Mouse (Mus musculus) heart, embryonic 15.5 days (tissue): ENCODE measurements around the gene Capn7. TPM values are rescaled to one million over a fixed set of nuclear protein-coding genes. Genes with fewer than 3 reads are reported as not detected.
A peak's percentile ranks its signal among the peaks of the same experiment; 100 is the strongest.

Source experiments
- ATAC-seq: fragments of 200-750 bp; cut with Nextera tagmentation; replicated peaks from 2 replicates; pipeline ENCODE4 v1.8.0; 2017; ENCODE audit warnings: low read depth, moderate TSS enrichment; ENCODE audit not compliant: insufficient number of reproducible peaks, insufficient read depth, low FRiP score
- H3K27ac ChIP-seq: fragments of 300-500 bp; sonication (generic); 2 replicates; pipeline ENCODE4 v1.5.1; 2015; ENCODE audit warnings: mild to moderate bottlenecking, inconsistent platforms
- H3K27me3 ChIP-seq: fragments of 300-500 bp; sonication (generic); 2 replicates; pipeline ENCODE4 v1.6.1; 2015; ENCODE audit warnings: inconsistent platforms
- H3K36me3 ChIP-seq: fragments of 300-500 bp; sonication (generic); 2 replicates; pipeline ENCODE4 v1.6.1; 2015; ENCODE audit warnings: mild to moderate bottlenecking, inconsistent platforms
- H3K4me1 ChIP-seq: fragments of 300-500 bp; sonication (generic); replicated peaks from 2 replicates; pipeline ENCODE4 v1.6.1; 2015; ENCODE audit warnings: inconsistent platforms
- H3K4me2 ChIP-seq: fragments of 300-500 bp; sonication (generic); 2 replicates; pipeline ENCODE4 v1.6.1; 2015; ENCODE audit warnings: inconsistent platforms, mild to moderate bottlenecking, moderate library complexity
- H3K4me3 ChIP-seq: fragments of 300-500 bp; sonication (generic); 2 replicates; pipeline ENCODE4 v1.5.1; 2015; ENCODE audit warnings: mild to moderate bottlenecking, inconsistent platforms
- H3K9ac ChIP-seq: fragments of 300-500 bp; sonication (generic); 2 replicates; pipeline ENCODE4 v1.6.1; 2015; ENCODE audit warnings: mild to moderate bottlenecking, inconsistent platforms
- H3K9me3 ChIP-seq: fragments of 300-500 bp; sonication (generic); replicated peaks from 2 replicates; pipeline ENCODE4 v1.6.1; 2016; ENCODE audit warnings: inconsistent platforms
- WGBS: fragments of 180-500 bp; shearing (Covaris S2); methylation state at CpG from one replicate; pipeline ENCODE4 v1.1.7; 2015; ENCODE audit warnings: mixed read lengths; 5-methylcytosine and 5-hydroxymethylcytosine counted together
- polyA plus RNA-seq: library from polyadenylated mRNA; unstranded; fragments of >200 nt; fragmentation: Nextera tagmentation; extraction: Ambion mirVana; gene quantifications from 2 replicates; pipeline ENCODE4 v1.2.1, GENCODE M21; 2015

Capn7 gene
- polyA plus RNA-seq, 1 experiment from 2014 or later, result 35.0 TPM

DNA sequence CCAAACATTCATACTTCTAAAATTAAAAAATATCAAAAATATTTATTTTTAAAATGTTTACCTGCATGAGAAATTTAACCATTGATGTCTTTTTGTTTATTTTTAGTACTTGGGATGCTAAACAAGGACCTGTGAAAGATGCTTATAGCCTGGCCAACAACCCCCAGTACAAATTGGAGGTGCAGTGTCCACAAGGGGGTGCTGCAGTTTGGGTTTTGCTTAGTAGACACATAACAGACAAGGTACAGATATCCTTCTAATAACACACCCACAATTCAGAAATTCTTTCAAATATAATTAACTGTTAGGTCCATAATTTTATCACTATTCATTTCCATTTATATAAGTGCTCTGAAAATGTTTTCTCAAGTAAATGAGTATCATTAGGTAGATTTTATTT, 28.9 kb downstream of the Capn7 start:
- no peak overlapping the region for H3K4me2 ChIP-seq

DNA sequence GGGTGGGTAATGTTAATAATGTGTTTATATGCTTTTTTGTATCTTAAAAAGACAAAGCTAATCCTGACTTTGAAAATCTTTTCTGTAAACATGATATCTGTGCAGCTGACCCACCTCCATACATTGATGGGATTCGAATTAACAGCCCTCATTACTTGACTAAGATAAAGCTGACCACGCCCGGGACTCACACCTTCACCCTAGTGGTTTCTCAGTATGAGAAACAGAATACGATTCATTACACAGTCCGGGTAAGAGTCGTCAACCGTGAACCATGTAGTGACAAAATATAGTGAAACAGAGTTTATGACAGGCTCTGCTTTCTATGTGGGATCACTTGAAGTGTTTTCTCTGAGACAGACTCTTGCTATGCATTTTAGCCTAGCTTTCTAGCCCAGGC, 31.5 kb downstream of the Capn7 start:
- no peak for ATAC-seq
- Histone ChIP-seq H3K4me2 (no peak overlapping the region), H3K9ac (no peak overlapping the region), H3K4me3 (no peak overlapping the region), H3K27ac (no peak overlapping the region), H3K27me3 (no peaks in the 10 kb centered on the region), H3K4me1 (no peaks in the 10 kb centered on the region), H3K9me3 (no peaks in the 10 kb centered on the region), H3K36me3 (peaks cover 74% of the 10 kb centered on the region)
- 86% methylated on average over 7 of the region's 7 CpGs for WGBS

More for the DNA sequence above, 28.9 kb downstream of the Capn7 start:
- Histone ChIP-seq H3K4me3 (no peak overlapping the region), H3K36me3 (peaks cover 77% of the 10 kb centered on the region), H3K9me3 (no peaks in the 10 kb centered on the region), H3K4me1 (no peaks in the 10 kb centered on the region), H3K9ac (no peak overlapping the region), H3K27ac (no peak overlapping the region), H3K27me3 (no peaks in the 10 kb centered on the region)
- ATAC-seq, result no peak

DNA sequence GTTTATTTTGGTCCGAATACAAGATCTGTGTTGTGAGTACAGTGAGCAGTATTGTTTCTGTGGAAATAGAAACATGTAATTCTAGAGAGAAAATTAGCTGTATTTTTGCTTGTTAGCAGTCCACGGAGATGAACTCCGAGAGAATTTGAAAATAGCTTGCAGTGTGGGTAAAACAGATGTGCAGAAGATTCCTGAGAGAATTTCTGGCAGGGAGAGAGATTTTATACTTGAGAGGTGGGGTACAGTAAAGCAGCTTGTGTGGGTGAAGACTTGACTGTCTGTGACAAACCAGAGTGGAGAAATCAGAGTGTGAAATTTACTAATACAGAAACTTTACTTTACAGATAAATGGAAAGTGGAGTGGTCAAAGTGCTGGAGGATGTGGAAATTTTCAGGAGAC, 32.9 kb downstream of the Capn7 start:
- 82% methylated on average over 3 of the region's 3 CpGs for WGBS
- no peak for ATAC-seq
- H3K27me3 ChIP-seq, result no peaks in the 10 kb centered on the region
- H3K4me1 ChIP-seq, result no peaks in the 10 kb centered on the region
- H3K36me3 ChIP-seq, result peaks cover 75% of the 10 kb centered on the region
- H3K9ac ChIP-seq, result no peak overlapping the region
- no peak overlapping the region for H3K4me3 ChIP-seq
- H3K4me2 ChIP-seq, result no peak overlapping the region
- no peaks in the 10 kb centered on the region for H3K9me3 ChIP-seq
- H3K27ac ChIP-seq, result no peak overlapping the region

- 87% methylated on average over 6 of the region's 6 CpGs for WGBS
- Histone ChIP-seq H3K27me3 (no peaks in the 10 kb centered on the region), H3K4me2 (no peak overlapping the region), H3K9ac (no peak overlapping the region), H3K4me1 (no peaks in the 10 kb centered on the region), H3K36me3 (peaks cover 78% of the 10 kb centered on the region), H3K27ac (no peak overlapping the region), H3K9me3 (no peaks in the 10 kb centered on the region), H3K4me3 (no peak overlapping the region)
- no peak for ATAC-seq
Observed at GRCm38 (mm10) chr14:31374390-31374789, 38.0 kb downstream of the Capn7 start.

- Histone ChIP-seq H3K27me3 (no peaks in the 10 kb centered on the region), H3K9me3 (no peaks in the 10 kb centered on the region), H3K4me1 (no peaks in the 10 kb centered on the region), H3K9ac (no peak overlapping the region), H3K4me2 (no peak overlapping the region), H3K36me3 (peaks cover 63% of the 10 kb centered on the region), H3K27ac (no peak overlapping the region), H3K4me3 (no peak overlapping the region)
- WGBS, result 84% methylated on average over 3 of the region's 3 CpGs
- ATAC-seq, result no peak
Observed at GRCm38 (mm10) chr14:31376331-31376730, 39.9 kb downstream of the Capn7 start.

DNA sequence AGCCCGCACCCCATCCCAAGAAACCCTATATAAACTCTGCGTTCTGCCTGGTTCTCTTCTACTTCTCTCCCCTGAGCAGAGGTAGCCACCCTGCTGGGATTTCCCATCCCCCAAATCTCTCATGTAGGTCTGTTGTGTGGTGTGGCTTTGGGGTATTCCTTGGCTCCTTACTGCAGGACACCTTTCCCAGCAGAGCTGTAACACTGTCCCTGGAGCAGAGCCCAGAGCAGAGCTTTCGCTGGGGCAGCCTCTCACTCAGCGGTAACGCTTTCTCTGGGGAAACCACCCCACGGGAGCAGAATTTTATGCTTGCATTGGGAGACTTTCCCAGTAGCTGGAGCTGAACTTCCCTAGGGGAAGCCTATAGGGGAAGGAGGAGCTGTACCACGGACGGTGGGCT, 45.8 kb downstream of the Capn7 start:
- 79% methylated on average over 8 of the region's 8 CpGs for WGBS
- Histone ChIP-seq H3K9me3 (no peaks in the 10 kb centered on the region), H3K27me3 (no peaks in the 10 kb centered on the region), H3K36me3 (peaks cover 9% of the 10 kb centered on the region), H3K4me3 (no peak overlapping the region), H3K4me1 (peaks cover 31% of the 10 kb centered on the region), H3K9ac (no peak overlapping the region), H3K27ac (no peak overlapping the region), H3K4me2 (no peak overlapping the region)
- ATAC-seq, result no peak

DNA sequence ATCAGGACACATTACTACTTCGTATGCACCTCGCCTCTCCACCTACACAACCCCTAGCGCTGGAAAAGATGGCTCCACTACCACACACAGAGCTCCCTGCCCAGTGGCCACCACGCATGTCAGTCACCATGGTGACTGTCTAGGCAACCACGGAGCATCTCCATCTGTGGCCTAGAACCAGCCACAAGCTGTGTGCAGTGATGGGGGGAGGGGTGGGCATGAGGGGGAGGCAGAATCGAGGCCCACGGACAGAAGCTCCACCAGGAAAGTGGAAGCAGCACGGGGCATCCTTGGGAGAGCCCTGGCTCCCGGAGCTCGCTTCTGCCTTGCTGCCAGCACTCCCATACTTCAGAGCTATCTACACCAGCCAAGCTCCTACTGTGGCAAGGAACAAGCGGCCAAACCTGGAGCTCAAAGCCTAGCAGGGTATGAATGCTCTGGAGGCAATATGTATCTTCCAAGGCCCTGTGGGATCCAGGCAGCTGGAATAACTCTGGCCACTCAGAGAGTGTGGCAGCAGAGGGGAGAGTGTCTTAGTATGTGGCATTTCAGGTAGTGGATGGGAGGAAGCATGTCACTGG, 47.1 kb downstream of the Capn7 start:
- H3K9ac ChIP-seq, result no peak overlapping the region; the same call in 1 of the 2 replicates
- WGBS, result 84% methylated on average over 11 of the region's 11 CpGs
- no peak overlapping the region for H3K4me3 ChIP-seq
- H3K36me3 ChIP-seq, result no peaks in the 10 kb centered on the region; the same call in 1 of the 2 replicates
- no peak for ATAC-seq
- H3K27ac ChIP-seq, result no peak overlapping the region
- peaks cover 43% of the 10 kb centered on the region for H3K4me1 ChIP-seq
- H3K27me3 ChIP-seq, result no peaks in the 10 kb centered on the region
- no peaks in the 10 kb centered on the region for H3K9me3 ChIP-seq
- H3K4me2 ChIP-seq, result no peak overlapping the region

GRCm38 (mm10) chr14:31384366-31385323, 48.2 kb downstream of the Capn7 start:
- H3K27ac ChIP-seq, result peak overlapping the region; percentile 68
- H3K4me1 ChIP-seq, result peaks cover 46% of the 10 kb centered on the region
- H3K4me3 ChIP-seq, result no peak overlapping the region
- H3K9ac ChIP-seq, result no peak overlapping the region
- ATAC-seq, result no peak
- WGBS, result 45% methylated on average over 13 of the region's 13 CpGs
- no peaks in the 10 kb centered on the region for H3K9me3 ChIP-seq
- no peak overlapping the region for H3K4me2 ChIP-seq
- H3K36me3 ChIP-seq, result no peaks in the 10 kb centered on the region
- no peaks in the 10 kb centered on the region for H3K27me3 ChIP-seq

DNA sequence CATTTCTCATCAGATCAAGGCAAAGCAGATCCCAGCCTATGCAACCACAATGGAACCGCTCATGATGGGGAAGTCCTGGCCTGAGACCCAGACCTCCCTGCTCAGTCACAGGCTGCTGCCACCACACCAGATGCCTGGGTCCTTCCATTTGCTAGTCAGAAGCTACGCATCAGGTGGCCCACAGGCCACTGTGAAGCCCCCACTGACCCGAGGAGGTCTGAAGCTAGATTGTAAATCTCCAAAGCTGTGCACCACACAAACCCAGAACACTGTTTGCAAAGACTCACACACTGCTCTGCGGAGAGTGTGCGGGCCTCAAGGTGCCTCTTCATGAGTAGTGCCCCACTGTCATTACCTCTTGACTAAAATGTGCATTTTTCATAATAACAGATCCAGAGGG, 49.0 kb downstream of the Capn7 start:
- no peaks in the 10 kb centered on the region for H3K36me3 ChIP-seq
- peaks cover 46% of the 10 kb centered on the region for H3K4me1 ChIP-seq
- no peak overlapping the region for H3K9ac ChIP-seq
- no peaks in the 10 kb centered on the region for H3K27me3 ChIP-seq
- H3K4me2 ChIP-seq, result no peak overlapping the region
- no peak overlapping the region for H3K4me3 ChIP-seq
- peak overlapping the region; percentile 68 for H3K27ac ChIP-seq
- H3K9me3 ChIP-seq, result no peaks in the 10 kb centered on the region
- 88% methylated on average over 5 of the region's 5 CpGs for WGBS
- ATAC-seq, result no peak

DNA sequence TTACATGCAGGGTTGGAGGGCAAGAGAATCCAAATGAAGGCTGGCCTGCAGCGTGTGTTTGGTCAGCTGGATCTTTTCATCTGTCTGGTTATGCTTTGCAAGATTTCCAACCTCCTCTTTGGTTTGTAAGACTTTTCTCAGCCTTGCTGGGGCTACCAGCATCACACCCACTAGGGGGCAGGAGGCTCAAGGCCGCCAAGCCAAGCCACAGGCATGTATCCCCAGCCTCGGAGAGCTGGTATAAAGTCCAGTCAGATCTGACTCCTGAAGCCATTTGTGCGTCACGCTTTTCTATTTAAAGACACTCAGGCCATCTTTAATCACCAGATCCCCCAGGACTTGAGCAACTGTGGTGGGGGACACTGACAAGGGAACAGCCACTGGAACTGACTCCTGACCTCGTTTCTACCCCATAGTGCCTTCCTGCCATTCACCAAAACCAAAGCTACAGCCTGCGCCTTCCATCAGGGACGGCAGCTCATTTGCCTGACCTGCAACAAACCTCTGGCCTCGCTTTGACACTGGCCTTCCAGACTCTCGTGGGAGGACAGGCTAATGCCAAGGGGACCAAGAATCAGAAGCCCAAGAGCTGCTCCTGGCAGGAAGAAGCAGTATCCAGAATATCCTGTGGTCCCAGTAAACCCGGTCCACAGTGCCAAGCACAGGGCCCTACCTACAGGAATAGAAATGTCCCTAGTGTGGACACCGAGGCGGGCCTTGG, 49.7 kb downstream of the Capn7 start:
- H3K4me2 ChIP-seq, result no peak overlapping the region
- H3K4me3 ChIP-seq, result no peak overlapping the region
- peak overlapping the region; percentile 68 for H3K27ac ChIP-seq
- 30% methylated on average over 13 of the region's 13 CpGs for WGBS
- peaks cover 46% of the 10 kb centered on the region for H3K4me1 ChIP-seq
- no peaks in the 10 kb centered on the region for H3K9me3 ChIP-seq
- peak; percentile 65; the same call in 1 of the 2 replicates for ATAC-seq
- H3K36me3 ChIP-seq, result no peaks in the 10 kb centered on the region
- H3K9ac ChIP-seq, result no peak overlapping the region
- no peaks in the 10 kb centered on the region for H3K27me3 ChIP-seq

GRCm38 (mm10) chr14:31387301-31387981, 51.0 kb downstream of the Capn7 start:
- no peak overlapping the region for H3K4me3 ChIP-seq
- no peak overlapping the region for H3K9ac ChIP-seq
- H3K4me1 ChIP-seq, result peaks cover 49% of the 10 kb centered on the region
- H3K27me3 ChIP-seq, result no peaks in the 10 kb centered on the region
- no peak for ATAC-seq
- H3K36me3 ChIP-seq, result no peaks in the 10 kb centered on the region
- H3K27ac ChIP-seq, result peak overlapping the region; percentile 15; the same call in 1 of the 2 replicates
- H3K4me2 ChIP-seq, result no peak overlapping the region
- H3K9me3 ChIP-seq, result no peaks in the 10 kb centered on the region
- WGBS, result 67% methylated on average over 11 of the region's 11 CpGs
